Mouse (Mus musculus) macrophage (primary cell): ENCODE data around the gene Ubiad1. TPM values are rescaled to one million over a fixed set of nuclear protein-coding genes. Genes with fewer than 3 reads are reported as not detected.

Source experiments
- H3K27ac ChIP-seq: fragments of 350-480 bp; formaldehyde crosslinking; 2 replicates; pipeline ENCODE4 v1.9.0; 2021
- H3K36me3 ChIP-seq: fragments of 350-480 bp; formaldehyde crosslinking; 2 replicates; pipeline ENCODE4 v1.9.0; 2021; ENCODE audit errors: inconsistent target
- H3K4me3 ChIP-seq: fragments of 350-480 bp; formaldehyde crosslinking; 2 replicates; pipeline ENCODE4 v1.9.0; 2021; ENCODE audit errors: inconsistent target
- H3K79me2 ChIP-seq: fragments of 350-480 bp; formaldehyde crosslinking; 2 replicates; pipeline ENCODE4 v1.9.0; 2021; ENCODE audit errors: inconsistent target
- whole genome bisulfite sequencing: methylation state at CpG from one replicate; pipeline ENCODE4 v1.1.7; 2026; ENCODE audit warnings: inconsistent platforms; ENCODE audit not compliant: missing documents; 5-methylcytosine and 5-hydroxymethylcytosine counted together
- polyA plus RNA-seq: library from polyadenylated mRNA; stranded (reverse); fragments of 250-400 nt; gene quantifications from 3 replicates; pipeline ENCODE4 v1.2.4, GENCODE M21; 2018; ENCODE audit warnings: inconsistent platforms
- total RNA-seq, 78 experiments: library from RNA; depleted of rRNA; stranded (reverse); fragments of 250-400 nt; gene quantifications; 1 replicate in 9 of 78; 2 replicates in 24 of 78; 3 replicates in 43 of 78; 4 replicates in 2 of 78; pipeline ENCODE4 v1.2.4; 2018; ENCODE audit warnings: inconsistent platforms in 56 of 78

Gene Ubiad1
- total RNA-seq (2018; cell fraction: chromatin; rRNA removed), result 1 to 10 TPM in 23 of 26 experiments, under 1 TPM in 3; 0.43 to 5.4 (median 2.0) TPM
- total RNA-seq (2018; cell fraction: cytosol; rRNA removed), result 1 to 10 TPM; 3.1 to 8.8 (median 6.6) TPM
- 1 to 10 TPM; 2.2 to 9.3 (median 4.4) TPM for total RNA-seq (2018; cell fraction: nucleus; rRNA removed)
- polyA plus RNA-seq, result 4.7 to 8.2 TPM (median 5.0 TPM) in 3 replicates

DNA sequence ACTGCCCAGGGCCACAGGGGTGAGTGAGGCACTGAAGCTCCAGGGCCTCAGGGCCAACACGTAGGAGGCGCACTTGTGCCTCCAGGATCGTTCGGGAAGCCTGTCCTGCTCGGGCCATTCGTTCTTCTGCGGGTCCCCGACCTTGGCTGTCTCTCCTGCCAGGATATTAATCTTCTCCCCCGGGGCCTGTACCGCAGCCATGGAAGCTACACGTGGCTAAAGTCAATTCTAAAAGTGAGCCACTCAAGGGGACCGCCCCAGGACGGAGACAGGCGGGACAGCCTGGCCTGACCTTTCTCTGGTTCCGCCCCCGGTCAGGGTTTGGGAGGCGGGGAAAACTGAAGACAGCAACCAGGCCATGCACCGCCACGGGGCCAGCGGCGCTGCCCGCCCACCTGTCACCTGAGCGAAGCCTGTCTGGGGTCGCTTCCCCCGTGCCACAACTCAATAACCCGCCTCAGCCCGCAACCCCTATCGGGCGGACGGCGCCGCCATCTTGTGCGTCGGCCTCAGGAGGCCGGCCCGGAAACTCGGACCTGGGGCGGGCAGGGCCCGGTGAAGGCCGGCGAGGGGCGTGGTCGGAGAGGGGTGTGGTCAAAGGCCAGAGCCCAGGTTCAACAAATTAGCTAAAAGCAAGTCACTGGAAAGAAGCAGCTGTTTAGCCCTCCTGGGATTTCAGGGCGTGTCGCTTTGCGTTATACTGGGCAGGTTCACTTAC, at the start of gene Ubiad1:
TSS of gene Ubiad1 (minus strand) at position 522 of the 718 bp plus-strand sequence.
- under 1% methylated on average over 40 of the region's 46 CpGs for WGBS
- H3K79me2 ChIP-seq, result peaks cover 13% of the 10 kb centered on the region
- peak within 1 kb of the TSS; percentile 49 for H3K27ac ChIP-seq
- no peaks in the 10 kb centered on the region for H3K36me3 ChIP-seq
- peak within 1 kb of the TSS; percentile 61 for H3K4me3 ChIP-seq

DNA sequence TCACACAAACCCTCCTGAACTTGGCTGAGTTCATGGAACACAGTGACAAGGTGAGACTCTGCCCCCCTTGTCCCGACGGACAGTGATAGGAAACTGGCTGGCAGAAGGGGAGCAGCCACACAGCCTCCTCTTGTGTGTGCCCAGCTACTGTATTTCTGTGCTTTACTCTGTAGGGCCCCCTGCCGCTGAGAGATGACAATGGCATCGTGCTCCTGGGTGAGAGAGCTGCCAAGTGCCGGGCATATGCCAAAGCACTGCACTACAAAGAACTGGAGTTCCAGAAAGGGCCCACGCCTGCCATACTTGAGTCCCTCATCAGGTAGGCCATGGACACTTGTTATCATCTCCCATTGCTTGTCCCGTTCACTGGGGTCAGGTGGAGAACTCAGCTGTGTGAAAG, 46.9 kb upstream of the Ubiad1 start:
- Histone ChIP-seq H3K4me3 (no peak overlapping the region), H3K27ac (no peak overlapping the region), H3K79me2 (no peaks in the 10 kb centered on the region), H3K36me3 (peaks cover 83% of the 10 kb centered on the region)
- 97% methylated on average over 7 of the region's 7 CpGs for WGBS

GRCm38 (mm10) chr4:148490502-148490901, 45.9 kb upstream of the Ubiad1 start:
- Histone ChIP-seq H3K4me3 (no peak overlapping the region), H3K79me2 (no peaks in the 10 kb centered on the region), H3K27ac (no peak overlapping the region), H3K36me3 (peaks cover 84% of the 10 kb centered on the region)
- WGBS, result 89% methylated on average over 6 of the region's 6 CpGs

DNA sequence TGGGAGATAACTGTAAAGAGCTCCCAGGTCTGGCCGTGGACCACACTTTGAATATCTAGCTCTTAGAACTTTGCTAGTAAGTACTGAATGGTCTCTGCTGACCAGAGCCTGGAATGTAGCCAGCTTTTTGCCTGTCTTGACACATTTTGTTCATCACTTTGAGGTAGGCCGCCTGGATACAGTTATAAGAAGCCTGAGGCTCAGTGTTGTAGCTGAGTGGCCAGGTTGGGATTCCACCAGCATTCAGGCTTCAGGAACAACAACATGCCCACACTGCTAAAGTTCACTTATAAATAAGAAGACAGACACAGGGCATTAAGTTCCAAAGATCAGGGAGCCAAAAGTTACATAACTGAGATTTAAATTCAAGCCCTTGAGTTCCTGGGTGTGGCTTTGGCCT, 43.3 kb upstream of the Ubiad1 start:
- peaks cover 96% of the 10 kb centered on the region for H3K36me3 ChIP-seq
- H3K4me3 ChIP-seq, result no peak overlapping the region
- WGBS, result 100% methylated on average over 2 of the region's 2 CpGs
- no peaks in the 10 kb centered on the region for H3K79me2 ChIP-seq
- H3K27ac ChIP-seq, result no peak overlapping the region

DNA sequence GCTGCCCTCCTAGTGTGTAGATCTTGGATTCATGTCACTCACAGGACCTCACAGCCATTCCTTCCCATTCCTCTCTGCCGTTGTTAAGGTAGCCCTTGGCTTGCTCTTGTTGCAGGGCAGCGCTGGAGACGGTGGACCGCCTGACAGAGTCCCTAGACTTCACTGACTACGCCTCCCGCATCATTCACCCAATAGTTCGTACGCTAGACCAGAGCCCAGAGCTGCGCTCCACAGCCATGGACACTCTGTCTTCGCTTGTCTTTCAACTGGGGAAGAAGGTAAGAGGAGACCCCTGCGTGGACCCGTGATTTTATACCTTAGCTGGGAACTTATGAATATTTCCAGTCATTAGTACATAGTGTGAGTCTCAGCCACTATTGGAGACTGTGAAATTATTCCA, 39.9 kb upstream of the Ubiad1 start:
- peaks cover 89% of the 10 kb centered on the region for H3K36me3 ChIP-seq
- H3K4me3 ChIP-seq, result no peak overlapping the region
- no peaks in the 10 kb centered on the region for H3K79me2 ChIP-seq
- H3K27ac ChIP-seq, result no peak overlapping the region
- 96% methylated on average over 11 of the region's 12 CpGs for WGBS

GRCm38 (mm10) chr4:148481557-148482168, 37.1 kb upstream of the Ubiad1 start:
- H3K36me3 ChIP-seq, result peaks cover 87% of the 10 kb centered on the region
- no peak overlapping the region for H3K27ac ChIP-seq
- no peak overlapping the region for H3K4me3 ChIP-seq
- no peaks in the 10 kb centered on the region for H3K79me2 ChIP-seq
- WGBS, result 91% methylated on average over 2 of the region's 2 CpGs

DNA sequence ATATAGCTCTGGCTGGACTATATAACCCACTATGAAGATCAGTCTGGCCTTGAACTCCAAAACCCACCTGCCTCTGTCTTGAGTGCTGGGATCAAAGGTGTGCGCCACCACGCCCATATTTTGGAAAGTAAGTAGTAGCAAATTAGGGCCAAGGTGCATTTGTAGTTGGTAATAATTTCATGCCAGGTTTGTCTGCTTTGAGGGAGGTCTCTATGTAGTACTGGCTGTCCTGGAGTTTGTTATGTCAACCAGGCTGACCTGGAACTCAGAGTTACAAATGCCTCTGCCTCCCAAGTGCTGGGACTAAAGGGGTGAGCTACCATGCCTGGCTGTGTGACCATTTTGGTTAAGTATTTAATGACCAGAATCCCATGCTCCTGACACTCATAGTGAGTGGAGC, 35.7 kb upstream of the Ubiad1 start:
- Histone ChIP-seq H3K36me3 (peaks cover 81% of the 10 kb centered on the region), H3K27ac (no peak overlapping the region), H3K4me3 (no peak overlapping the region), H3K79me2 (no peaks in the 10 kb centered on the region)
- WGBS, result 100% methylated on average over 1 of the region's 2 CpGs

DNA sequence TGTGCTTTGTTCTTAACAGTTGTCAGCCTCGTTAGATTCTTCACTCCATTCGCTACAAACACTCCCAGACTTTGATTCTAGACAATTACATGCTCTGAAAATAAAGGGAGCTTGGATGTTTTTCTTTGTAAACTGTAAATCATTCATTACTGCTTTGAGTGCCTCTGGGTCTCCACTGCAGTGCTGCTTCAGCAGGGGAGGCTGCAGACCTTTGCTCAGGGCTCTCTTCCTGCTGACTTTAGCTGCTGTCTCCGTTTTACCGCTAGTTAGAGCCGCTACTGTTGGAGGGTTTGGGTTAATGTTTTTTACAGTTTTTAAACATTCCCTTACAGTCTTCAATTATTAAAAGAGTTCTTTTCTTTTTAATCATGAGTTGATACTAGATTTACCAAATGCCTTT, 28.9 kb upstream of the Ubiad1 start:
- peaks cover 78% of the 10 kb centered on the region for H3K36me3 ChIP-seq
- H3K27ac ChIP-seq, result no peak overlapping the region
- no peak overlapping the region for H3K4me3 ChIP-seq
- WGBS, result 92% methylated on average over 5 of the region's 5 CpGs
- H3K79me2 ChIP-seq, result no peaks in the 10 kb centered on the region

DNA sequence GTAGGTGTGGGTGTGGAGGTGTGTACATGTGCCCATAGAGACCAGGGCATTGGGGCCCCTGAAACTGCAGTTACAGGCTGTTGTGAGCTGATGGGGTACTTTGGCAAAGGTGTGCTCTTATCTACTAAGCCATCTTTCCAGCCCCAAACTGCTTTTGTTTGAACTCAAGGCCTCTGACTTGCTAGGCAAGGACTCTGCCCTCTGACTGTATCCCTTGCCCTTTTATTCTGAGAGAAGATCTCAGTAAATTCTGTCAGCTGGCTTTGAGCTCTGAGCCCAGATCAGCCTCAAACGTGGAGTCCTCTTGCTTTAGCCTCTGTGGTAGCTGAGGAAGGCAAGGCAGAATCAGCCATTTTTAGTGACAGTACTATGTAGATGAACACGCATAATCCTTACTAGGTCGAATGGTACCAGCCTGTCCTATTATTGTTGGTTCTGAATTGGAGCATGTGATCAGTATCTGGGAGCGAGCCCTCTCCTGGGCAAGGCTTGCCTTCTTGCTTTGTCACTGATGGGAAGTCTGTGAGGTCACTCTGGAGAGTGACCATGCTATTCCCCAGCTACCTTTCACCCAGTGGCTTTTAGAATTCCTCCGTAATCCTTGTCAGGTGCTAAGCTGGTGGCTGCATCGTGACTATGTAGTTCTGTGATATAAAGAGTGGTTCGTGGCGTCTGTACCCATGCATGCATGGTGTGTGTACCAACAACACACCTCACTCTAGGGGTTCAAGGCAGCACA, 28.0 kb upstream of the Ubiad1 start:
- Histone ChIP-seq H3K79me2 (no peaks in the 10 kb centered on the region), H3K27ac (no peak overlapping the region), H3K4me3 (no peak overlapping the region), H3K36me3 (peaks cover 79% of the 10 kb centered on the region)
- 93% methylated on average over 8 of the region's 8 CpGs for WGBS

GRCm38 (mm10) chr4:148471363-148471806, 26.8 kb upstream of the Ubiad1 start:
- H3K36me3 ChIP-seq, result peaks cover 81% of the 10 kb centered on the region
- H3K4me3 ChIP-seq, result no peak overlapping the region
- H3K79me2 ChIP-seq, result no peaks in the 10 kb centered on the region
- no peak overlapping the region for H3K27ac ChIP-seq
- 92% methylated on average over 10 of the region's 10 CpGs for WGBS

- H3K4me3 ChIP-seq, result no peak overlapping the region
- 96% methylated on average over 11 of the region's 11 CpGs for WGBS
- no peaks in the 10 kb centered on the region for H3K79me2 ChIP-seq
- H3K36me3 ChIP-seq, result peaks cover 86% of the 10 kb centered on the region
- H3K27ac ChIP-seq, result no peak overlapping the region
These were observed 25.1 kb upstream of the Ubiad1 start for GRCm38 (mm10) chr4:148469487-148470252.

DNA sequence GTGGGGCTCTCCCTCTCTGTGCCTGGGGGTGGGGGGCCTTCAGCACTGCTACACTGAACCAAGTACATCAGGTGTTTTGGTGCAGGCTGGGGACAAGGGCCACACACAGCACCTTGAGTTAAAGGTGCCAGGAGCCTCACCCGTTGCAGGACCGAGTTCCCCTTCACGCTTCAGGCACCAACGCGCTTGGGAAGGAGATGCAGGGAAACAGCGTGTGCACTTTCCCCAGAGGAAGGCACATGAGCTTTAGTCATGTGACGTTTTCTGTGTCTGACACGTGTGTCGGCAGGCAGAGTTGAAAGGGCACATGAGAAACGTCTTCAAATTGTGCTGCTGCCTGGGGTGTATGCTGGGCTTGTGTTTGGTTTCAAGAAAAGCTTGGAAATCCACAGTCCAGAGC, 23.8 kb upstream of the Ubiad1 start:
- no peaks in the 10 kb centered on the region for H3K79me2 ChIP-seq
- H3K4me3 ChIP-seq, result no peak overlapping the region
- H3K27ac ChIP-seq, result no peak overlapping the region
- peaks cover 96% of the 10 kb centered on the region for H3K36me3 ChIP-seq
- 97% methylated on average over 10 of the region's 10 CpGs for WGBS

DNA sequence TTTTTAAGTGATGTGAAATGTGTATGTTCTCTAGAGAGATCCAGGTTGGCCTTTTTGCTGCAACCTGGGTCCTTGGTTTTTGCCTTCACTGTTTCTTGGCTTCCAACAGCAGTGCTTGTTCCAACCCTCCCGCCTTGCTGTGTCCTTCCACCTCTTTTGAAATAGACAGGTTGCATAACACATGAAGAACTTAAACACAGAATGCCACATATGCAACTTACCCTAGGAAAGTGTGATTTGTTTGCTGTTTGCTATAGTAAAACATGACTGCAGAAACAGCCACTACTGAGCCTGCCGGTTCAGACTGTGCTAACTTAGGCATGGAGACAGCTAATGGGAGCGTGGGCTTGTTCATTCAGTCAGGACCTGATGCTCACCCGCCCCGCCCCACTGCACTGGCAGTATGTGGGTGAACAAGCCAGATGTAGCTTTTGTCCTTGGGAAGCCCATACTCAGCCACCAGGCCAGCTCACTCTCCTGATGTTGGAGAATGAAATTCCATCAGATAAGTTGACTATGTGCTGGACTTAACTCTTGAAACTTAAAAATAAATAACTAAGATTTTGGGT, 22.0 kb upstream of the Ubiad1 start:
- Histone ChIP-seq H3K27ac (no peak overlapping the region), H3K79me2 (no peaks in the 10 kb centered on the region), H3K36me3 (peaks cover 94% of the 10 kb centered on the region), H3K4me3 (no peak overlapping the region)
- WGBS, result 80% methylated on average over 4 of the region's 5 CpGs

GRCm38 (mm10) chr4:148464869-148465268, 20.3 kb upstream of the Ubiad1 start:
- peaks cover 94% of the 10 kb centered on the region for H3K36me3 ChIP-seq
- no peak overlapping the region for H3K4me3 ChIP-seq
- H3K79me2 ChIP-seq, result no peaks in the 10 kb centered on the region
- no peak overlapping the region for H3K27ac ChIP-seq
- 93% methylated on average over 12 of the region's 12 CpGs for whole genome bisulfite sequencing
